Mouse (Mus musculus) small intestine, adult 2 months (tissue): ENCODE measurements around the gene Nab2.

Experiments used
- CTCF ChIP-seq: fragments of 200-500 bp; IDR thresholded peaks from 2 replicates; pipeline ENCODE4 v1.5.1; 2012; ENCODE audit warnings: low read depth, mild to moderate bottlenecking, control low read depth, inconsistent platforms, low read length, moderate library complexity, mixed read lengths; ENCODE audit not compliant: insufficient replicate concordance, insufficient read length; ENCODE audit errors: extremely low read depth
- POLR2A ChIP-seq: fragments of 200-500 bp; IDR thresholded peaks from 2 replicates; pipeline ENCODE4 v1.6.1; 2012; ENCODE audit warnings: low read depth, mild to moderate bottlenecking, control low read depth, inconsistent platforms, low read length, moderate library complexity

DNA sequence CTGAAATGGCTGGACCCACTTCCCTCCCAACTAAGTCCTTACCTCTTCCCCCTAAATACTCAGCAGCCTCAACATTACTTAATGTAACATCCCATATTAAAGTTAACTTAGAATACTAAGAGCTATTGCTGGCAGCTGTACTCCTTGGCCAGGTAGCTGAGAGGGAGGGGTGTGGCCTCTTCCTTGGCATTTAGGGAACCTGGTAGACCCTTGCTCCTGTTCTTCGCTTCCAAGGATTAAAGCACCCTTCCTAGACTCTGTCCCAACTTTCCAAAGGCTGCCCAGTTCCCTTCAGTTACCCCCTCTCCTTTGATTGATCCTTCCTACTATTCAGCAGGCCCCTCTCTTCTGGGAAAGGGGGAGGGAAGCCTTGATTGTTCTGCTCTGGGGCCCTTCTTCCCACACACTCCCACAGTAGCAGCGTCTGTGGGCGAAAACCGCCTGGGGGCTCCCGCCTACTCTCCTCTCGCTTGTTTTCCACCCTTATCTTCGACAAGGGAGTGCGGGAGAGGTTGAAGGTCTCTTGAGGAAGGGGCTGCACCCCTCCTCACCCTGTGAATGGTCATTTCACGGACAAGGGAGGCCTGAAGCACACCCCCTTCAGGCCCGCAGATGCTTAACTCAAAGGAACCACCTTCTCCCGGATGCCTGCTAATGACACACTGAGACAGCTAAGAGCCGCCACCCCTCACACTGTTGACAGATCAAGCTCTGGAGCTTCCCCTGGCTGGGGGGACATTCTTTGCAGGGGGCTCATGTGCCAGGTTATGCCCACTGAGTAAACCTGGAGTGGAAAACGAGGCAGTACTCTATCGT, 2.8 kb downstream of the Nab2 start:
- TF ChIP-seq CTCF (no peak), POLR2A (no peak)
